Mouse (Mus musculus) stomach, embryonic 15.5 days (tissue): Measurements from ENCODE around the gene Ano10. TPM values are rescaled to one million over a fixed set of nuclear protein-coding genes. Genes with fewer than 3 reads are reported as not detected.

Experiments
- ATAC-seq: fragments of 200-750 bp; cut with Nextera tagmentation; 2 replicates; pipeline ENCODE4 v1.8.0; 2017; ENCODE audit warnings: low read depth, moderate number of reproducible peaks, moderate TSS enrichment; ENCODE audit not compliant: insufficient read depth, low FRiP score
- H3K27ac ChIP-seq: fragments of 300-500 bp; sonication (generic); 2 replicates; pipeline ENCODE4 v1.5.1; 2015; ENCODE audit warnings: mild to moderate bottlenecking, inconsistent platforms
- H3K27me3 ChIP-seq: fragments of 300-500 bp; sonication (generic); replicated peaks from 2 replicates; pipeline ENCODE4 v1.6.1; 2015; ENCODE audit warnings: inconsistent platforms
- H3K36me3 ChIP-seq: fragments of 300-500 bp; sonication (generic); 2 replicates; pipeline ENCODE4 v1.6.1; 2015; ENCODE audit warnings: inconsistent platforms
- H3K4me1 ChIP-seq: fragments of 300-500 bp; sonication (generic); 2 replicates; pipeline ENCODE4 v1.6.1; 2015; ENCODE audit warnings: inconsistent platforms
- H3K4me2 ChIP-seq: fragments of 300-500 bp; sonication (generic); 2 replicates; pipeline ENCODE4 v1.6.1; 2015; ENCODE audit warnings: mild to moderate bottlenecking, inconsistent platforms
- H3K4me3 ChIP-seq: fragments of 300-500 bp; sonication (generic); replicated peaks from 2 replicates; pipeline ENCODE4 v1.5.1; 2015; ENCODE audit warnings: inconsistent platforms
- H3K9ac ChIP-seq: fragments of 300-500 bp; sonication (generic); 2 replicates; pipeline ENCODE4 v1.6.1; 2015; ENCODE audit warnings: inconsistent platforms
- H3K9me3 ChIP-seq: fragments of 300-500 bp; sonication (generic); 2 replicates; pipeline ENCODE4 v1.6.1; 2016; ENCODE audit warnings: inconsistent platforms
- WGBS: fragments of 180-500 bp; shearing (Covaris S2); methylation state at CpG from one replicate; pipeline ENCODE4 v1.1.7; 2015; 5-methylcytosine and 5-hydroxymethylcytosine counted together
- polyA plus RNA-seq: library from polyadenylated mRNA; unstranded; fragments of >200 nt; fragmentation: Nextera tagmentation; extraction: Ambion mirVana; gene quantifications from 2 replicates; pipeline ENCODE4 v1.2.1, GENCODE M21; 2015

The Ano10 gene
- polyA plus RNA-seq, 1 experiment from 2014 or later: 36.1 TPM

DNA sequence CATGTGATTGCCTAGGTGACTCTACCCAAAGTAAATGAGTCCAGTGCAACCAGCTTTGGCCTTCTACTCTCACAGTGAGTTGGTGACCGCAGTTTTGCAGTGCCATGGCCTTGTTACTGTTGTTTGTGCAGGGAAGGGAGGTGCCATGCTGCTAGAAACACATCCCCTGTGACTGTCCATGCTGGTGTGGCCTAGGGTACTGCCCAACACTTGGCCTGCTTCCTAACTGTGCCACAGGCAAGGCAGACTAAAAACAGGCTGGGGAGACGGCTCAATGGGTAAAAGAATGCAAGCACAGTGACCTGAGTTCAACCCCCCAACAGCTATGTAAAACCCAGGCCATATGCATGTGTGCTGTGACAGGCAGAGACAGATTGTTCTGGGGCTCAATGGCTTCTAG, 74.3 kb downstream of the Ano10 start:
- Histone ChIP-seq H3K9ac (no peak overlapping the region), H3K4me2 (no peak overlapping the region), H3K27me3 (no peaks in the 10 kb centered on the region), H3K36me3 (no peaks in the 10 kb centered on the region), H3K4me1 (no peaks in the 10 kb centered on the region; the same call in 1 of the 2 replicates), H3K27ac (no peak overlapping the region), H3K9me3 (no peaks in the 10 kb centered on the region), H3K4me3 (no peak overlapping the region)
- ATAC-seq: no peak
- WGBS: 63% methylated on average over 2 of the region's 2 CpGs

DNA sequence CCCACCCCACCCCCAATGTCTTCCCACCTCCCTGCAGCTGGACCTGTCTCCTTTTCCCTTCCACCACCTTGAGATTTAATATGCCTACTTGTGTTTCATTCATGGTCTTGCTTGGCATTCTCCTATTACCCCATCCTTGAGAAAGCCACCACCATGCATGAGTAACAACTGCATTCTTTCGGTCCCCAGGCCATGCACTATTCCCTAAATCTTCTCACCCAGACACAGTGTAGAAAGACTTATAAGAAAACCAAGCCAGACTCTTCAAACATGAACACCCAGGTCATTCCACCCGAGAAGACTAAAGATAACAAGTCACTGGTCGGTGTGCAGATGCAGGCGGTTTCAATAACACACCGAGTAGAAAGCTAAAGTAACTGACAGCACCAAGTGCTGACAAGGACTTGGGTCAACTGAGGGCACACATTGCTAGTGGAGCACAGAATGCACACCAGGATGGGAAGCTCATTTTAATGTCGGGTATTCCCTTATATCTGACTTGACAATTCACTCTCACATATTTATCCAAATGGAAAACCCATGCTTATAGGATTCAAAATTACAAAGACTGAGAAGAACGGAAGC, 77.2 kb downstream of the Ano10 start:
- no peak for ATAC-seq
- no peaks in the 10 kb centered on the region for H3K36me3 ChIP-seq
- H3K9me3 ChIP-seq: no peaks in the 10 kb centered on the region

DNA sequence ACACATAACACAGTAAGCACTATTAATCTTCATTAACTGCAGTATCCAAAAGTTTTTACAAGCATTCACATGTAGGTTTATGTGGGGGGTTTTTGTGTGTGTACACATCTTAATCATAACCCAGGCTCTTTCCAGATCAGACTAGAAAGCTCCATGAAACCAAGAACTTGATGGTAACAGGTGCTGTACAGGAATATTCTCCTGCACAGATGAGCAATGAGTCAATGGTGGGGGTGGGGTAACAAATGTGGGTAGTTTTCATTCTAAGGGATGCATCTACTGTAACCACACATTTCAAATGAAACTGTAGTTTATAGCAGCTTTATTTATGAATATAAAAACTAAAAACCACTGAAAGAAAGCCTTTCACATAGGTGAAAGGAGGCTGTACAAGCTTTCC, 79.1 kb downstream of the Ano10 start:
- H3K27me3 ChIP-seq: no peaks in the 10 kb centered on the region
- H3K4me1 ChIP-seq: no peaks in the 10 kb centered on the region
- no peak overlapping the region for H3K27ac ChIP-seq
- H3K36me3 ChIP-seq: no peaks in the 10 kb centered on the region
- H3K9ac ChIP-seq: no peak overlapping the region
- H3K4me2 ChIP-seq: no peak overlapping the region
- H3K4me3 ChIP-seq: no peak overlapping the region
- H3K9me3 ChIP-seq: no peaks in the 10 kb centered on the region
- ATAC-seq: no peak

More for the DNA sequence above, 77.2 kb downstream of the Ano10 start:
- 75% methylated on average over 7 of the region's 7 CpGs for WGBS
- Histone ChIP-seq H3K4me2 (no peak overlapping the region), H3K27me3 (no peaks in the 10 kb centered on the region), H3K4me3 (no peak overlapping the region), H3K27ac (no peak overlapping the region), H3K4me1 (no peaks in the 10 kb centered on the region), H3K9ac (no peak overlapping the region)

DNA sequence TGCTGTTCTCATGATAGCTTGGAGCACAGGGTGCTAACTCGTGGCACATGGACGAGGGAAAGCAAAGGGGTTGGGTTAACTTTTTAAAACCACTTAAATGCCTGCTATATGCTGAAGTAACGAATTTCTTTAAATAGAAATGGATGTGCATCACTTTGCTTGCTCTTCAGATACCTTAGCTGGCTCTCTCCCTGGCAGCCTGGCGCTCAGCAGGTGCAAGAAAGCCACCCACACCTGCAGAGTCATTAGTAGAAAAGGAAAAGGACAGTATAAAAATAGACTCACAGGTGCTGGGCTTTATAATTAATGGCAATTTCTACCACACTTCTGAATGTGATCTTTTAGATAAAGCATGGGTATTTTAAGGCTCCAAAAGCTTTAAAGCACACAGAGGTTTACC, 85.9 kb downstream of the Ano10 start:
- no peak overlapping the region for H3K4me2 ChIP-seq
- no peak overlapping the region for H3K27ac ChIP-seq
- ATAC-seq: no peak
- H3K9me3 ChIP-seq: no peaks in the 10 kb centered on the region
- H3K36me3 ChIP-seq: no peaks in the 10 kb centered on the region
- no peaks in the 10 kb centered on the region for H3K27me3 ChIP-seq
- 79% methylated on average over 4 of the region's 4 CpGs for WGBS
- H3K4me1 ChIP-seq: 0 out of 2 replicates have a peak, but pooled peaks cover 8% of the 10 kb centered on the region
- no peak overlapping the region for H3K4me3 ChIP-seq
- no peak overlapping the region for H3K9ac ChIP-seq

DNA sequence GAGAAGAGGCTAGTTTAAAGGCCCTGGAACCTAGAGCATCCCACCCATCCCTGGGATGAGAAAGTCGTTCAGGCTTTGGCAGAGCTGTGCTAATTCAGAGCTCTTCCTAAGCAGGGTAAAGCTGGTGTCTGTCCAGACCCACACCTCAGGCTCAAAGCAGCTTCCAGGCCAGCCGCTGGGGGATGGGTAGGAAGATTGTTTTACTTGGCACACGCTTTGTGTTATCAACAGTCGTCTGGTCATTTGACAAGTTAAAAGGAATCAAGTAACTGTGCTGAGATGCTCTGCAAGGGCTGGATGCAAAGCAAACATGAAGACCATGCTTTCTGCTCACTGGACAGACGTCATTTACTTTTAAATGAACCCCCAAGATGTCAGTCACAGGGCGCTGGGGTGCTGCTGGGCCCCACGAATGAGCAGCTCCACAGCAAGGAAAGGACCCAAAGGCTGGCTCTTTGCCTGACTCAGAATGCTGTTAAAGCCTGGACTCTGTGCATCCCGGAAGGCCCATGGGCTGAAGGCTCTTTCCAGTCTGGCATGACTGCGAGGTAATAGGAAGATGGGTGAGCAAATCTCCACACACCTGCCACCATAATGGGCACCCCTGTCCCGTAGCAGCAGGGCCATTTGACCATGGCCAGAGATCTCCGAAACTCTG, 88.6 kb downstream of the Ano10 start:
- Histone ChIP-seq H3K27ac (no peak overlapping the region), H3K4me3 (no peak overlapping the region), H3K9me3 (no peaks in the 10 kb centered on the region), H3K36me3 (no peaks in the 10 kb centered on the region), H3K9ac (no peak overlapping the region), H3K4me1 (0 out of 2 replicates have a peak, but pooled peaks cover 8% of the 10 kb centered on the region), H3K4me2 (no peak overlapping the region), H3K27me3 (no peaks in the 10 kb centered on the region)
- ATAC-seq: no peak
- WGBS: 43% methylated on average over 11 of the region's 11 CpGs

DNA sequence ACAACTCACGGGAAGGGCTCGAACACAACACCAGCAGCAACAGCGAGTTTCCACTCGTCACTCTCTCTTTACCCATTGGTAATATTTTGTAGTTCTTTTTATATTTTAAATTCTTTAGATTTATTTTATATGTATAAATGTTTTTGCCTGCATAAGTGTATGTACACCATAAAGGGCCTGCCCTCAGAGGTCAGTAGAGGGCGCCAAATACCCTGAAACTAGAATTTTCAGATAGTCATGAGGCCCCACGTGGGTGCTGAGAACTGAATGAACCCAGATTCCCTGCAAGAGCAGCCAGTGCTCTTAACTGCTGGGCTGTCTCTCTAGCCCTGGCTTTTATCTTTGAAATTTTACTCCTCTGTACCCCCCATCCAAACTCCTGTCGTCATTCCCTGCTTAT, 89.7 kb downstream of the Ano10 start:
- 79% methylated on average over 7 of the region's 7 CpGs for WGBS

DNA sequence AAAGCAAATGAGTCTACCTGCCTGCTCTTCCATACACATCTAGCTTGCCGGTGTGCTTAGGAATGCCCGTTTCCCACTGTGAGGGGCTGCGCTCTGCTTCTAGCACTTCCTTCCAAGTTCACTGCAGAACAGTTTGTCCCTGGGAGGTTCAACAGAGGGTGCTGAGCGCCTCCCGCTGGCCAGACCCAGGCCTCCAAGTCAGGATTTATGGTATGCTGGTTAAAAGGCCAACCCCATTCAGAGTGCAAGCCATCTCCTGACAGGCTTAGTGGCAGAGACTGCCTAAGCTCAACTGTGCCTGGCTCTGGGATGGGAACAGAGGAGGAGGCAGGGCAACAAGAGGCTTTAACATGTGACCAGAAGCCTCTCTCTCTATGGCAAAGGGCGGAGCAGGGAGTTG, 95.0 kb downstream of the Ano10 start:
- Histone ChIP-seq H3K27me3 (no peaks in the 10 kb centered on the region), H3K27ac (no peak overlapping the region), H3K4me2 (no peak overlapping the region), H3K4me3 (no peak overlapping the region), H3K9me3 (no peaks in the 10 kb centered on the region), H3K4me1 (no peaks in the 10 kb centered on the region), H3K9ac (no peak overlapping the region), H3K36me3 (no peaks in the 10 kb centered on the region; the same call in 1 of the 2 replicates)
- ATAC-seq: no peak
- WGBS: 41% methylated on average over 6 of the region's 6 CpGs

More for the DNA sequence above, 89.7 kb downstream of the Ano10 start:
- ATAC-seq: no peak
- no peak overlapping the region for H3K9ac ChIP-seq
- no peaks in the 10 kb centered on the region for H3K27me3 ChIP-seq
- H3K27ac ChIP-seq: no peak overlapping the region
- H3K4me1 ChIP-seq: 0 out of 2 replicates have a peak, but pooled peaks cover 8% of the 10 kb centered on the region
- no peaks in the 10 kb centered on the region for H3K9me3 ChIP-seq
- H3K4me3 ChIP-seq: no peak overlapping the region
- H3K4me2 ChIP-seq: no peak overlapping the region
- H3K36me3 ChIP-seq: no peaks in the 10 kb centered on the region

DNA sequence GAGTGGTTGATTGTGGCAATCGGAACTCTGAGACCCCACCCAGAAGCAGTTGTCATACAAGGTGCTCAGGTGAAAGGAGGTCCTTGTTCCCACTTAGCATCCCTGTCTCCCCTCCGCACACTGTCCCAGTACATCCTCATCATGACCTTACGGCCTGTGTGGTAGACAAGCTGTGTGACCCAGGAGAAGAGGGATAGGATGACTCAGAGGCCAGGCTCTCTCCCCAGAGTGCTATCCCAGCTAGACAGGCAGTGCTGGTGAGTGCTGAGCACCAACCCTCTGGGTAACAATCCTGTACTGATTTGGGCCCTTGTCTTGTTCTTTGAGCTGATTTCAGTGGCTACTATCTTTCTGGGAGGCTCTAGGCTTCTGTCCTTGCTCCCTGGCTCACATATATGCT, 95.6 kb downstream of the Ano10 start:
- H3K9ac ChIP-seq: no peak overlapping the region
- 95% methylated on average over 3 of the region's 3 CpGs for WGBS
- no peak for ATAC-seq
- no peaks in the 10 kb centered on the region for H3K4me1 ChIP-seq
- H3K36me3 ChIP-seq: no peaks in the 10 kb centered on the region; the same call in 1 of the 2 replicates
- H3K27me3 ChIP-seq: no peaks in the 10 kb centered on the region
- H3K9me3 ChIP-seq: no peaks in the 10 kb centered on the region
- H3K27ac ChIP-seq: no peak overlapping the region
- H3K4me2 ChIP-seq: no peak overlapping the region
- no peak overlapping the region for H3K4me3 ChIP-seq

DNA sequence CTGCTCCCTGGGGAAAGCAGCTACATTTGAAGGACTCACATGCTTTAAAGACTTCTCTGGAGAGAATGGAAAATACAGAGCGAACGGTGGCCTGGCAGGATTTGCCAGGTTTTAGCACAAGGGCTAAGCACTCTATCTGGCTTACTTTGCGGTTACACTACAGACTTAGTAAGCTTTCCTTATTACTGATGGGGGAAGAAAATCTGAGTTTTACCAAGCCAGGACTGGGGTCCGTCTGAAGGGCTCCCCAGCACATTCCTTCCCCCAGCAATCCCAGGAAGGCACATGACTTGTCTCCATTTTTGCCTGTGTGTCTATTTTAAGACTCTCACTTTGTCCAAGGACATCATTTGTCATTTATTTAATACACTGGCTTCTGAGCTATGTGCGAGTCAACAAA, 97.2 kb downstream of the Ano10 start:
- H3K27me3 ChIP-seq: no peaks in the 10 kb centered on the region
- 64% methylated on average over 5 of the region's 5 CpGs for WGBS
- ATAC-seq: no peak
- no peaks in the 10 kb centered on the region; the same call in 1 of the 2 replicates for H3K36me3 ChIP-seq
- no peak overlapping the region for H3K4me2 ChIP-seq
- no peak overlapping the region for H3K27ac ChIP-seq
- no peaks in the 10 kb centered on the region for H3K9me3 ChIP-seq
- H3K4me3 ChIP-seq: no peak overlapping the region
- H3K9ac ChIP-seq: no peak overlapping the region
- H3K4me1 ChIP-seq: no peaks in the 10 kb centered on the region

DNA sequence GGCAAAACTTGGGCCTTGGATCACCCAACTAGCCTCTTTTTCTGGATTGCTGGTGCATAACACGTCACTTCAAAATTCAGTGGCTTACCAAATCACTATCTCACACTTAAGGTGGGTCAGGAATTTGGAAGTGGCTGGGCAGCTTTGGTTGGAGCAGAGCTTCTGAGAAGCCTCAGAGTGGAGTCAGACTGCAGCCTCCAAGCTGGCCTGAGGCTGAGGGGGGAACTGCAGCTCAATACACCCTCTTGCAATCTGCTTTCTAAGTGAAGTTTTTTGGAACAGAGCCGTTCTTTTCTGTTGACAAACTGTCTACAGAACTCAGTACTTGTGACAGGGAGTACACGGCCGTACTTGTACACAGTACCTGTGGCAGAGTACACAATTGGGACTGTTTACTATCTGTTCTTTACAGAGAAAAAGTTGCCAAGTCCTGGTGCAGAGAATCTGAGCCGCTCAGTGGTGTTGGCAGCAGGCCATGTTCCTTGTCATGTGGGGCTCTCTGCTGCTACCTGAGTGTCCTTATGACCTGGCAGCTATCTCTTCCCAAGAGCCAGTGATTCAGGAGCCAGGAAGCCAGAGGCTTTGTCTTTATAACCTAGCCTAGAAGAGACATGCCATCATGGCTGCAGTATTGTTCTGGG, 99.1 kb downstream of the Ano10 start:
- WGBS: 65% methylated on average over 5 of the region's 5 CpGs
- no peak overlapping the region for H3K9ac ChIP-seq
- H3K4me2 ChIP-seq: no peak overlapping the region
- H3K4me3 ChIP-seq: no peak overlapping the region
- H3K27ac ChIP-seq: no peak overlapping the region
- no peaks in the 10 kb centered on the region for H3K9me3 ChIP-seq
- H3K36me3 ChIP-seq: no peaks in the 10 kb centered on the region; the same call in 1 of the 2 replicates
- H3K27me3 ChIP-seq: no peaks in the 10 kb centered on the region
- no peaks in the 10 kb centered on the region for H3K4me1 ChIP-seq
- peak; percentile 27; the same call in 1 of the 2 replicates for ATAC-seq

DNA sequence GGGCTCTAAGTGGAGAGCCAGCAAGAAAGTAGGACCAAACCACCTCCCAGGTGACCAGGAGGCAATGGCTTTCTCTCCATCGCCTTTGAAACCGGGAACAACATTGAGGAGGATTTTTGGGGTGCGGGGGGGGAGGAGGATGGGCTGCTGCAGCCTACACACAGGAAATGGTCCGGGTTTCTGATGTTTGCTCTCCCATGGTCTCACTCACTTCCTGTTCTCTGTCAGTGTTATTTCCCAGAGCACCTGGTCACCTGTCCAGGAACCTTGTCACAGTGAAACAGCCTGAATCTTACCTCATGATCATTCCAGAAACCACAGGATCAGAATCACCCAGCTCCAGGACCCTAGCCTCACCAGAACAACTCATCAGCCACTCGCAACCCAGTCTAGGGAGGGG, 100.4 kb downstream of the Ano10 start:
- WGBS: 79% methylated on average over 5 of the region's 5 CpGs

DNA sequence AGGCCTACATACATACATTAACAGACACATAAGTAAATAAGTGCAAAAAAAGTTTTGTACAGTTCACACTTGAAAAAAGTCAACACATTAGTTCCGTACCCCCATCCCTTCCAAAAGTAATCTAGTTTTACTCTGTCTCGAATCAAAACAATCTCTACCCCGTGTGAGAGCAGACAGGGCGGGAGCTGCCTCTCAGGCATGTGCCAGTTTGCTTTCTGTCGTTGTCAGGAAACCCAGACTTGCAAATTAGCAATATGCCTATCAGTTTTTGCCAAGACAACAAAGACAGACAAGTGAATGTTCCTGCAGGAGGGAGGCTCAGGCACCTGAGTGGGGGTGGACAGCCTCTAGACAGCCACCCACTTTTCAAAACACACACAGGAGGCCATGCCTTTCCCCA, 100.9 kb downstream of the Ano10 start:
- Histone ChIP-seq H3K27me3 (no peaks in the 10 kb centered on the region), H3K9ac (no peak overlapping the region), H3K4me2 (no peak overlapping the region), H3K4me3 (no peak overlapping the region), H3K27ac (no peak overlapping the region), H3K9me3 (no peaks in the 10 kb centered on the region), H3K4me1 (no peaks in the 10 kb centered on the region), H3K36me3 (no peaks in the 10 kb centered on the region; the same call in 1 of the 2 replicates)
- WGBS: 50% methylated on average over 5 of the region's 5 CpGs
- no peak for ATAC-seq

More for the DNA sequence above, 100.4 kb downstream of the Ano10 start:
- Histone ChIP-seq H3K27me3 (no peaks in the 10 kb centered on the region), H3K4me2 (no peak overlapping the region), H3K36me3 (no peaks in the 10 kb centered on the region; the same call in 1 of the 2 replicates), H3K27ac (no peak overlapping the region), H3K4me3 (no peak overlapping the region), H3K4me1 (no peaks in the 10 kb centered on the region), H3K9me3 (no peaks in the 10 kb centered on the region), H3K9ac (no peak overlapping the region)
- no peak for ATAC-seq
